Mouse (Mus musculus): Measurements from ENCODE around the gene Ccdc33.

Ccdc33 gene

DNA sequence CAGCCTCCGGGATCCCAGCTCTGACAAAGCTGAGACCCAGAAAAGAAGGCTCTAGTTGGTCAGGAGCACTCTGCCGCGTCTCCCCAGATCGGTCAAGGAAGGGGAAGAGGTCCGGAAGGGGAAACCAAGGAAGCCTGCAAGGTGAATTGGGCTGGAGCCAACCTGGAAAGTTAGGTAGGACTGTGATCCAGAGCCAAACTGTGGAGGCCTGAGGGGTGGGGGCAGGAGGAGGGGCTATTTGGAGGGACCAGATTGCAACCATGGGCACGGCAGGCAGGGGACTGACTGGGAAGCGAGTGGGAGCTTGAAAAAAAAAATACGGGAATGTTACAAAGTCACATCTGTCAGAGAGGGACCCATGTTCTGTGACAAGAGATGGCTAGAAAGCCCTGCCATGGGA, 10.9 kb upstream of the Ccdc33 start:
- DNase-seq (ENCODE audit: low spot score): no peak

DNA sequence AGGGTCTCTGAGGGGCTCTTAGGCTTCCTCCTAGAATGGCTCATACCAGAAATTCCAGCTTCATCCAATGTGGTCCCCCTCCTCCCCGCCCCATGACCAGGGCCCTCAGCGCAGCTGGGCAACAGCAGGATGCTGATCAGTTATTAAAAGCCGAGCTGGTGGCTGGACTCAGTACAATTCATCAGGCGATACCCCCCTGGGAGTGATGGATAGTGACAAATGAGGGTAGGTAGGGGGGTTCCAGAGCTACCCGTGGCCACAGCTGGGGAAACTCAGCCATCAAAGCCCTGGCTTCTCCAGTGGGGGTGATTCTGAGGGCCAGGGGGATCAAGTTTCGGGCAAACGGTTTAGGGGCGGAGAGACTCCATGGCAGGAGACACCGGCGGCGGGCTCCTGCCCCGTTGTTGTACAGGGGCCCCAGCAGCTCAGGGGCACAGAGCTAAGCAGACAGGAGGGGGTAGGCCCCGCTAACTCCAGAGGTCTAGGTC, 10.3 kb upstream of the Ccdc33 start:
- DNase-seq (ENCODE audit: low spot score): no peak

DNA sequence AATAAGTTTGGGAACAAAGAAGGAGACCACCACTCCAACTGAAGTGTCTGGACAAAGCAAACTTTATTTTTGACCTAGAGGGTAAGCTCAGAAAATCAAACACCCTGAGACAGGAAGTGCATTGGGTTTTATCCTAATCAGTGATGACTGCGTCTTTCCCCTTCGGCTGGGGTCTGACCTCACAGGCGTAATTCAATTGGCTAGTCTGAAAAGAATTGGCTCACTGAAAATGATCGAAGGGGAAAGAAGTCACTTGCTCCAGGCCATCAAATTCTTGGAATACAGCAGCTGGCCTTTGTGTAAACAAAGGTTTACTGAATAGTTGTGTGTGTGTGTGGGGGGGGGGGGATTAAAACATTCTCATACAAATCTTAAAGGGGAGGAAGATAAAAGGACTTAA, 7.2 kb upstream of the Ccdc33 start:
- no peak for DNase-seq (ENCODE audit: low spot score)

DNA sequence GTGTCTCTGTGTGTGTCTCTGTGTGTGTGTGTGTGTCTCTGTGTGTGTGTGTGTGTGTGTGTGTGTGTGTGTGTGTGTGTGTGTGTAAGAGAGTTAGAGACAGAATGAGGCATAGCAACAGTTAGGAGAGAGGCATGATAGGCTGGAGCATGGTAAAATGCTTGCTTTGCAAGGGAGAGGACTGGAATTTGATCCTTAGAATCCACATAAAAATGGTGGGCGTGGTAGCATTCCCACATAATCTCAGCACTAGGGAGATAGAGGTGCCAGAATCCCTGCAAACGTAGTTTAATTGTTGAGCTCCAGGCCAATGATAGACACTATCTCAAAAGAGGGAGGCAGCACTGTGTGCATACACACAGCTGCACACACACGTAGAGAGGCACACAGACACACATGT, 6.5 kb upstream of the Ccdc33 start:
- no peak for DNase-seq (ENCODE audit: low spot score)

DNA sequence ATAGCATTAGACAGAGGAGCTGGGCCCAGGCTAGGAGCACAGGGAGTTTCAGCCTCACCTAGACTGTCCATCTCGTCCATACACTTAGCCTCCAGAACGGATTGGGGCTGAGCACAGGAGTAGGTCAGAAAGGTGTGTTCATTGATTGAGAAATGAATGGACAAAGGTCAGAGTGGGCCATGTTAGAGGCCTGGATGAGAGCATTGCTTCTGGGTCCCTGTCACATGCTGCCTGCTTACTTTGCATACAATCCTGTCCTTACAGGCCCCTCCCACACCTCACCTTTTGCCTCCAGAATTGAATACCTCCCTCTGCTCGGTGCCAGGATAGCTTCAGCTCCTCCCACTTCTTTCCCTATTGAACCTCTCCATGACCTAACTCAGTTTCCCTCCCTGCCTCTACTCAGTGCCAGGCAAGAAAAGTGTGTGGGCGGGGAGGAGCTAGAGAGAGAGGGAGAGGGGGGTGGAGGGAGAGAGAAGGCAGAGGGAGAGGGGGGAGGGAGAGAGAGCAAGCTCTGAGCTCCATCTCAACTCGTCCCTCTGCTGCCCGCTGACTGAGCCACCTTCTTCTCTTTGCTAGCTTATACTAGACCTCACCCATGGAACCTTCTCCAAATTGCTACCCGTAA, 2.5 kb downstream of the Ccdc33 start:
- no peak for DNase-seq (ENCODE audit: low spot score)

DNA sequence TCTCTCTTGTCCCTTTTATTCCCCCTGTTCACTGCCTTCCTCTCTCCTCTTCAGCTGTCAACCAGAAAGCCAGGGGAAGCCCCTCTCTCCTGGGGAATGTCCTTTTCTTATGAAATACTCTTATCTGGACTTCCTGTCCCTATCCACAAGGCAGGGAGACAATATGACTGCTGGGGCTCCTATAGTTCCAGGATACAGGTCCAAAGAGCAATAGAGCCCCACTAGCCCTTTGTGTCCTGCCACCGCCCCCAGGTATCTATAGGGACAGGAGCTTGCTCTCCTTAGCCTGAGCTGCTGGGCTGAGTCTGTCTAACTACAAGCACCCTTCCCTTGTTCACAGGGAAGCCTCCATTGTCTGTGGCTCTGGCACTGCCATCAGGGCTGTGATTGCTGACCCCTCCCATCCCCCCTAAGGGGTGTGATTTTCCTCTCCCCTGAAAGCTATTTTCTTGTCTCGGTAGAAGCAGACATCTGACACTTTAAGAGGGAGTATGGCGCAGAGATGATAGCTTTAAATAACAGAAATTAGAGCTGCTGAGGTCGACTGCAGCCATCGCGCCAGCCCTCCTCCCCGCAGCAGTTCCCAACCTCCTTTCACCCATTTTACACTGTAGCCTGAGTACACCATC, 3.2 kb downstream of the Ccdc33 start:
- DNase-seq (ENCODE audit: low spot score): no peak

DNA sequence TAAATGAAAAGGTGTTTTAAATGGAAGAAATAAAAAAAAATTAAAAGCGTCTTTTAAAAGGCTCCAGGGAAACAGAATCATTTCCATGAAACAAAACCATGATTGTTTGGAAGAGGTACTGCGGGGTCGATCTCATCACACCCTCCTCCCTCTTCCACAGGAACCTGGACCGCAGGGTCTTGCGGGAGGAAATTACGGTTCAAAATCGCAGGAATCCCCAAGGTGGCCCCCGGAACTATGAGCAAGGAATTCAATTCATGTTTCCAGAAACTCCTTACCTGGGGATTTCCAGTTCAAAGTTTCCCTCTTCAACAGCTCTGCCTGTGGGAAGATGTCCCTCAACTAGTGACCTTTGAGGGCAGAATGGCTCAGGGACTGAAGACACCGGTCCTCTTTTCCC, 4.6 kb downstream of the Ccdc33 start:
- DNase-seq (ENCODE audit: low spot score): no peak

DNA sequence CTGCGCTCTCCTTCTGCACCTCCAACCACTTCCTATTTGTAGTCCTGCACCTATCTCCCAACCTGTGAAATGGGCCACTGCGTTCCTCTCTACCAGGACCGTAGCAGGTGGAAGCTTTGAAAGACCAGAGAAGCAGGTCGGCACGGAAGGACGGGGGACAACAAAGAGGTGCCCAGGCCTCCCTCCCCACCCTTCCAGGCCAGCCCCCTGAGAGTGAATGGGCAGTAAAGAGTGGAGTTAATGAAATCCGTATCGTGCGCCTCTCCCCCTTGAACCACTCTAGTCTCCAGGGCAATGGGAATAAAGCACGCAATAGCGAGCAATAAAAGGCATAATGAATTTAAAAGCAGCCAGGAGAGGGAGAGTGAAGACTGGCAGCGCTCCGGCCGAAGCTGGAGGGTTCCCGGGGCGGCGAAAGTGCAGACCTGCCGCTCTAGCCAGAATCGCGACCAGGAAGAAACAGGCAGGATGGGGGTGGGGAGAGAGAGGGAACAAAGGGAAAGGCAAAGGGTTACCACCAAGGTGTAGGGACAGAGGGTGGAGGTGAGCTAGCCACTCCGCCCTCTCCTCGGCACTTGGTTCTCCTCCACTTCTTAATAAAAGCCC, 5.2 kb downstream of the Ccdc33 start:
- DNase-seq (ENCODE audit: low spot score): no peak

DNA sequence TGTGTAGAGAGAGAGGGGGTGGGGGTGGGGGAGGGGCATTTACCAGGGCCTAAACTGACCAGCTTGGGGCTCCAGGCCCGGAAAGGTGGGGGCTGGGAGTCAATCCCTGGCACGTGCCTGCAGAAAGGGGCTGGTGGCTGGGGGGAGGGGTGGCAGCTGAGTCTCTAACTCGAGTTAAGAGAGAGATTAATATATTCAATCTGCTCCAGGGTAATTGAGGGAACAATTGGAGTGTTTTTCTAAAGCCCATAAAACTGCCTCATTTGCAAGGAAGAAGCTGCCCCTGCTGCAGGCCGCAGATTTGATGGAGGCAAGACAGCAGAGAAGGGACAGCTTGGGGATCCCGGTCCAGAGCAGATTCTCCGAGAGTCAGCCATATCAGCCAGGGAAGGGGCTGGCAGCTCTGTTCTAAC, 5.8 kb downstream of the Ccdc33 start:
- DNase-seq (ENCODE audit: low spot score): no peak

DNA sequence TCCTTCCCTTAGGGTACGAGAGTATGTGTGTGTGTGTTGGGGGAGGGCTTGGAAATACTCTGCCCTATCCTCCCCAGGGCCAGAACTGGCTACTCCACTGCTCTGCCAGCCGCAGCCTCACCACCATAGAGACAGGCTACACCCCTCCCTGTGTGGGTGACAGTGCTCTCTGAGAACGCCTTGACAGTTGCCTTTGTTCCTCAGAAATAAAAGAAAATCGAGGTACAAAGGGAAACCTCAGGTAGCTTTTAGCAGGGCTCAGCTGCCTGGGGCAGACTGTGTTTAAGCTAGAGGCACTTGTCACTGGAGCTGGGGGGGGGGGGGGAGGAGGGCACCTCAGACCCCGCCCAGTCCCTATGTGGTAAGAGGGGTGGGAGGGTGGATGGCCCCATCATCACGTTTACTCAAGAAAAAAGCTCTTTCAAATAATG, 6.3 kb downstream of the Ccdc33 start:
- peak; percentile 82 for DNase-seq (ENCODE audit: low spot score)

DNA sequence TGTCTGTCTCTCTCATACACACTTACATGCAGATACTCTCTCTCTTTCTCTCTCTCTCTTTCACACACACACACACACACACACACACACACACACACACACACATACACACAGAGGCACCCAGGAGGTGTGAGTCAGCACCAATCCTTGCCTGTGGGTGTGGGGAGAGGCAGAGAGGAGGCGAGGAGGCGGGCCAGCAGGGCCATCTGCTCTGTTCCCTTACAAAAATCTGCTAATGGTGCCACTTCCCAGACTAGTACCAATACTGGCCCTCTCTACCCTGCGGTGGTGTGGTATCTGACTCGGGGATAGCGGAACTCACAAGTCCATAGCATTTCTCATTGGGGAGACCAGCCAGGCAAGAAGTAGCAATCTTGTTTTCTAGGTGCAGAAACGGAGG, 7.2 kb downstream of the Ccdc33 start:
- DNase-seq (ENCODE audit: low spot score): peak; percentile 12

DNA sequence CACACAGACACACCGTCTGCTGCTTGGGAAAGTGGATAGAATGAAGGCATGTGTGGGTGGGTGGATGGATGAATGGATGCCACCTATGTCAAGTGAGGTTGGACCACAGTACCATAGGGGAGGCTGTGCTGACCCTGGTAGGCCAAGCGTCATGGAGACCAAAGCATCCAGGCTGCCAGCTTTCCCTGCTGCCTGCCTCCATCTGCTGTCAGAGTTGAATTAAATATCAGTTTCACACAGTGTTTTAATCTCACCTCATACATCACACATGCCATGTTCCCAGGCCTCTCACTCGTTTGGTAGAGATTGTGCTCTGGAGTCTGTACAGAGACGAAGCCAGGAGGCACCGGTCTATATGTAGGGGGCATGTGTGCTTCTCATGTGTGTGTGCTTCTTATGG, 7.8 kb downstream of the Ccdc33 start:
- no peak for DNase-seq (ENCODE audit: low spot score)

DNA sequence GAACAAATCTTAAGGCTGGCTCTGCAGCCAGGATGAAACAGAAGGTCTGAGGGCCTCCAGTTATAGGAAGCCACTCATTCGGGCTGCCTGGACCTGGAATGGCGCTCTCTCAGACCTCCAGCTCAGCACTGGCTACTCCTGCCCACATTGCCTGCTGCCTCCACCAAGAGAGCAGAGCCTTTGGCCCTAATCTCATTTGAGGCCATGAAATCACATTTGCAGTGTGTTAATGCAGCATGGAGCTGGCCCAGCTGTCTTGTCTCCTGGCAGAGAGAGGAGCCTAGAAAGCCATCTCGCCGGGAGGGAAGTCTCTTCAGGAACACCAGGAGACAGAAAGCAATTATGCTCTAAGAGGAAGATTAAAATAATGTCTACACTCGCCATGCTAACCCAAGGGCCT, 11.1 kb downstream of the Ccdc33 start:
- no peak for DNase-seq (ENCODE audit: low spot score)

DNA sequence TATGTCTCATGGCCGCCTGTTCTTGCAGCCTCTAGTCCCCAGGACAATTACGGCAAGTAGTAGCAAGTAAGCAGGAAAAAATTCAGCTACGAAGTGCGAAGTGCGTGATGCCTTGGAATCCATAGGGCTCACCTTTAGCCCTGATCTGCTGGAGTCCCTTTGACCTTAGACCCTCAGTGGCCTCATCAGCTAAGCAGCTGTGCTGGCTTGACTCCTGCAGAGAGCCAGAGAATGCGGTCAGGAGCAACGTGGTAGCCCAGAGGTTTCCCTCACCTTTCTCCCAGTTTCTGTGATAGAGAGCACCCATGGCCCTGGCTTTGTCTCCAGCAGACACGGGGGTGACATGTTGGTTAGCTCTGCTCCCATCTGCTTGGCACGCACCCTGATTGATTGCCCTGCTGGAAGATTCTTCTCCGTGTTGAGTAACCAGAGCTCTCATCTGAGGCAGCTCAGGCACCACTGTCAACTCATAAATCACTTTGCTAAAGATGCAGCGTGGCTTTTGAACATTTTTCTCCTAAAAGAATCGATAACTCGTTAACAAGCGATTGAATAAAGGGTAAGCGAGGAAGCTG, 12.9 kb downstream of the Ccdc33 start:
- no peak for DNase-seq (ENCODE audit: low spot score)

DNA sequence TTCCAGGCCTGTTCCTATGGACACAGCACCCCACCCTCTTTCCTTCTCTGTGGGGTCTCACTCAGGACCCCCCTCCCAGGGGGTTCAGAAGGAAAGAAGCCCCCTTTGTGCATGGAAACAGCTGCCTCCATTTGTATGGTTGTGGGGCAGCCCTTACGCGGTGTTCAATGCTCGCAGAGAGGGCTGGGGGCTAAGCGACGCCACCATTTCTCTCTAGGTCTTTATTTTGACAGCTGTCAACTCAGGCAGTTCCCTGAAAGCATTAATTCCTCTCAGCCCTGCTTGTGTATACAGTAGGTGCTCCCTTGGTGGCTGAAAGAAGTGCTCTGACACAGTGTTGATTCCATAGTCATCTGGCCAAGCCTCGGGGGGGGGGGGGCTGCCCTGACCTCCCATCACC, 15.0 kb downstream of the Ccdc33 start:
- DNase-seq (ENCODE audit: low spot score): no peak

DNA sequence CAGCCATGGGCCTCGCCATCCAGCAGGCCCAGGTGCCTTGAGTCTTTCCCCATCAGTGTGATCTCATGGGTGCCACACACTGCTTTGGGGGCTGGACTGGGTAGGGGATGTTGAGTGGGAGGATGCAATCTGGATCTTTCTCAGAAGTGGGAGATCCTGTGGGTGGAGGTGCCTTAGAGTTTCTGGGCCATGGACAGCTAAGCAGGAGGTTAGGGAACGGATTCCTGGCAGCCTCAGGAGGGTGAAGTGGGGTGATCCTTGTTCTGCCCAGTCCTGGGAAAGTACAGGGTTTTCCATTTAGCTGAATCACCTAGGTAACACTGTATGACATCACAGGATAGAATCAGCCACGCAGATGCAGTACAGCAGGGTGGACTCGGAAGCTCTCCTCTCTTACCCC, 16.6 kb downstream of the Ccdc33 start:
- DNase-seq (ENCODE audit: low spot score): no peak

DNA sequence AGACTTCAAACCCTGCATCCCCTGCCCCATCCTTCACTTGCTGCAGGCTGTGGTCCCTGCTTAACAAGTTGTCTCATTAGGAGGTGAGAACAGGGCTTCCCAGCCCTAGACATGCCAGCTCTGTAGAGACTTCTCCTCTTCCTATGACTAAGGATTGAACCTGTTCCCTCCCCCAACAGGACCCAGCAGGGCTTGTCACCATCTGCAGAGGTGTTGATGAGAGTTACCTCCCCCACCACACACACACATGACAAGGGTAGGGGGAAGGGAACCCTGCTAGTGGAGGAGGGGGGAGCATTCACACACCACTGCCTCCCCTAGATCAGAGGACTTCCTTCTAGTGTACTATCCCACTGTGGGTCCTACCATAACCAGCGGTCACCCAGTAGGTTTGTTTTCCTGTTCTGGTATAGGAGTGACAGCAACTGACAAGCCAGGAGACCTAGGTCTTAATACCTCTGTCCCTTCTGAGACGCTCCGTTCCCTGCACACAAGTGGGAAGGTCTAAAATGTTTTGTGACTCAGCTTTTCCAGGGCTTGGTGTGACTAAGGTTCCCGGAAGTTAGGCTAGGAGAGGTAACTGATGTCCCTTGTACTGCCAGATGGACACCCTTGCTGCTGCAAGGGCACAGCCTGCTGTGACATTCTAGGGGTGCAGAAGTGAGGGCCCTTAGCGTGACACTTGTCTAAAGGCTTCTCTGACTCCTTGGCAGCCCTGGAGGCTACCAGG, 18.6 kb downstream of the Ccdc33 start:
- DNase-seq (ENCODE audit: low spot score): no peak

DNA sequence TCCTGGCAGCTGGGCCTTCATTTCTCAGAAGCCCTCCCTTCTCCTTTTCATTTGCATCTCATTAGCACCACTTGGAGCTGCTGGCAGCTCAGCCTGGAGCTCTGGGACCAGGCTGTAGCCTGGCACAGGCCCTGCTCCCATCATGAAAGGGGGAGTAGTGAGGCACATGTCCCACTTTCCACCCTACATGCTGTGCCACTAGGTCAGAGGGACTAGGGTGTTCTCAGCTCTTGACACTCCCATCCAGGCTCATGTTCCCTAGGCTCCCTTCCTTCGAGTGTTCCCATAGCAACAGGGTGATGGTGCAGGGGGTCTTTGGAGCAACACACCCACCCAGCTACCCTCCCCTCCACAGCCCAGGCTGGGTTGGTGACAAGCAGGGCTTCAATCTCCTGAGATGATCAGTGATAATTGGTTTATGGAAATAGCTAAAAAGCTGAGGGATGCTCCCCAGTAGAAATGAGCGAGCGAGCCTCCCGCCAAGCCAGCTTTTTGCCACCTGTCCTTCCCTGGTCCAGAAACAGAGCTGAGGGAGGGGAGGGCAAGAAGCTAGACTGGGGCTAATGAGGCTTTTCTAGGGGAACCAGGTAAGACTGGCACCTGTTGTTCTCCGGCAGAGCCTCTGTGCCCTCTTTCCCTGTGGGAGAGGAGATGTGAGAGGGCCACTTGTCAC, 21.9 kb downstream of the Ccdc33 start:
- no peak for DNase-seq (ENCODE audit: low spot score)

DNA sequence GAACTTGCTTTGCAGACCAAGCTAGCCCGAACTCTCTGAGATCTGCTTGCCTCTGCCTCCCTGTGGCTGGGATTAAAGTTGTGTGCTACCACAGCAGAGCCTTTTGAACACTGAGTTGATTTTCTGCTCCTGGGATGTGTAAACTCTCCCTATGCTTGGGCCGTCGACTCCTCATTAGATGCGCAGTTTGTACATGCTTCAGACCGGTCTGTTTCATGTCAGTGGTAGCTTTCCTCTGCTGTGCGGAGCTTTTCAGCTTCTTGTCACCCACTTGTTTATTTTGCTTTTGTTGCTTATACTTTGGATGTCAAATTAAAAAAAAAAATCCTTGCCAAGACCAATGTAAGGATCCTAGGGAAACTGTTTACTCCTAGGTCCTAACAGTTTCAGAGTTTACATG, 22.6 kb downstream of the Ccdc33 start:
- DNase-seq (ENCODE audit: low spot score): no peak

DNA sequence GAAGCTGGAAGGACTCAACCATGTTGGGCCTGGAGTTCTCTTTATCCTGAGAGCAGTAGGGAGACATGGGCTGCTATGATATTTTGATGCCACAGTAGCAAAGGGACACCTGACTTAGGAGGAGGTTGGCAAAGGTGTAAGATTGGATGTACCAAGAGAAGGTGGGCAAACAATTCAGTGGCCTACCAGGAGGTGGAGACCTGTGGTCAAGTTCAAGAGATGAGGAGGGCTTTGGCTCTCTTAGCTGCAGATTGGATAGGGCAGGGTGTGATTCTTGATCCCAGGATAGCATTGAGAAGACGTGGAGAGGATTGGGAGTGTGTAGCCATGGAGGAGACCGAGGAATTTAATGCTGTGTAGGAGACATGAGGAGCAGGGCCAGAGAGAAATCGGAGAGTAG, 24.8 kb downstream of the Ccdc33 start:
- DNase-seq (ENCODE audit: low spot score): no peak

DNA sequence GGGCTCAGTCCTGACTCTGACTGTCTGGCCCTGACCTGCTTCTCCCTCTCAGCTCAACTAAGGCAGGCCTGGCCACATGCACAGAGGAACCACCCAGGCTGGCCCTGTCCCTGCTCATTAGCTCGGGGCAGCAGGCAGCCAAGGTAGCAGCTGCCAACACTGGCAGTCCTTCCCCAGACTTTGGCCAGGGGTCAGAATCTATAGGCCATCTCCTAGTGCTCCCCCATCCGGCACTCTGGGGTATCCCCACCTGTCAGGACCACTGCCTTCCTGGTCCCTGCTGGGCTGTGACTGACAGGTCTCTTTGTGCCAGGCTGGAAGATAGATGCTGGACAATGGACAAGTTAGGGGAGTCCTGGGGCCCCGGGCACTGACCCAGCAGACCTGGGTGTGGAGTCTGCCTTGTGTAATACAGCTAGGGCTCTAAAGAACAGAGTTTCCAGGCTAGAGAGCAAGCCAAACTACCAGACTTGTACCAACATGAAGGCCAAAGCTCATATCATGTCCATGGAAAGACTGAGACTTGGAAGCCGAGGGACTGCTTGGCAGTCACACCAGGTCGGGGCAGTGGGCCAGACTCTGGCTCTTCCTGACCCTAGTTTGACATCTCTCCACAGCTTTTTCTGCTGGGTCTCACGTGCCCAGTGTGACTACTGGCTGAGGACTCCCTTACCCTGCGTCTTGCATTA, 25.9 kb downstream of the Ccdc33 start:
- no peak for DNase-seq (ENCODE audit: low spot score)

Data from T-cell, adult 2 months (primary cell).